In genomic region chr7:102000296-102000695, GRCm38 (mm10) we compare ENCODE assay signal across 11 mouse cellular contexts. TPM values are rescaled to one million over a fixed set of nuclear protein-coding genes. Genes with fewer than 3 reads are reported as not detected.
A peak's percentile ranks its signal among the peaks of the same experiment; 100 is the strongest.
DNase-seq lines count a peak whose midpoint lies in the region; ATAC-seq and TF ChIP-seq lines count a peak whose summit lies in the region.
"Had no signal": no experiment of that assay in that cellular context is flagged by ENCODE, and none has a peak within 500 bp of the region (broad histone marks: within the 10 kb centered on the region; RNA-seq: fewer than 3 reads in every experiment).

No protein-coding gene starts in this region.

- no peaks in the 10 kb centered on the region; the same call in 1 of the 2 replicates for H3K79me2 ChIP-seq in heart, adult 2 months (replicated peaks; ENCODE audit: control insufficient read depth, insufficient read depth, low read length)

- H3K4me1 ChIP-seq in heart, adult 2 months (ENCODE audit: control insufficient read depth, insufficient read depth, low read length) = peaks cover 2% of the 10 kb centered on the region
- H3K4me1 ChIP-seq in heart, embryonic 11.5 days (ENCODE audit: control insufficient read depth, insufficient read depth, low read length) = no peaks in the 10 kb centered on the region
- H3K4me1 ChIP-seq in olfactory bulb, adult 2 months (ENCODE audit: control insufficient read depth, insufficient read depth, low read length) = peaks cover 34% of the 10 kb centered on the region
- H3K4me1 ChIP-seq: embryonic facial prominence, embryonic 12.5 days had no signal

- peak; percentile 41 for DNase-seq in cerebellum, adult 8-10 months
- no peak for DNase-seq in heart, adult 2 months
- no peak for DNase-seq in left cerebral cortex, adult 2 months (ENCODE audit: extremely low spot score in 1 of 2, low spot score in 2 of 2)
- no peak for DNase-seq in left cerebral cortex, postnatal 14 days (ENCODE audit: low spot score in 2 of 2)
- no peak for DNase-seq in thymus, postnatal 0 days (ENCODE audit: low spot score)

- no peaks in the 10 kb centered on the region for H3K27me3 ChIP-seq in heart, adult 2 months (ENCODE audit: control insufficient read depth, insufficient read depth, low read length)
- no peaks in the 10 kb centered on the region for H3K27me3 ChIP-seq in heart, embryonic 11.5 days (ENCODE audit: control insufficient read depth, insufficient read depth, low read length)
- H3K27me3 ChIP-seq: embryonic facial prominence, embryonic 12.5 days; Patski had no signal

- TF ChIP-seq CTCF in heart, adult 2 months (IDR thresholded peaks at IDR 0.05) = no peak
- TF ChIP-seq CTCF in left cerebral cortex, adult 2 months (IDR thresholded peaks at IDR 0.05) = no peak
- TF ChIP-seq CTCF in olfactory bulb, adult 2 months (IDR thresholded peaks at IDR 0.05; ENCODE audit: insufficient read depth, low read depth, low read length) = no peak

- peak overlapping the region; percentile 28; the same call in 1 of the 2 replicates for H3K27ac ChIP-seq in heart, adult 2 months
- no peak overlapping the region for H3K27ac ChIP-seq in heart, embryonic 11.5 days (ENCODE audit: low read depth, low read length)
- H3K27ac ChIP-seq in left cerebral cortex, adult 2 months = peak overlapping the region; percentile 12
- peak overlapping the region; percentile 47 for H3K27ac ChIP-seq in olfactory bulb, adult 2 months (ENCODE audit: insufficient read depth, low read depth, low read length)
- H3K27ac ChIP-seq: embryonic facial prominence, embryonic 12.5 days; liver, embryonic 14.5 days had no signal

- no peak for TF ChIP-seq EP300 in heart, adult 2 months (IDR thresholded peaks at IDR 0.05; ENCODE audit: insufficient read depth, low read depth, low read length)

- WGBS in heart, adult 2 months = 78% methylated on average over 8 of the region's 8 CpGs
- 94% methylated on average over 8 of the region's 8 CpGs for WGBS in heart, embryonic 11.5 days (ENCODE audit: insufficient replicate concordance)
- WGBS in olfactory bulb, adult 2 months = 67% methylated on average over 8 of the region's 8 CpGs

- no peak overlapping the region for H3K4me2 ChIP-seq in heart, embryonic 11.5 days
- H3K4me2 ChIP-seq: embryonic facial prominence, embryonic 12.5 days had no signal

- intact Hi-C loops in heart, adult 2 months (cut with DNase I) = no loop called here
- intact Hi-C loops in left cerebral cortex, adult 2 months (cut with DNase I) = loop anchor here (5.0 kb wide), 1 partner anchor 348 kb away; no protein-coding TSS in a partner anchor
- intact Hi-C loops in left cerebral cortex, postnatal 14 days (cut with DNase I) = no loop called here

- no peak overlapping the region for H3K4me3 ChIP-seq in heart, adult 2 months
- no peak overlapping the region for H3K4me3 ChIP-seq in heart, embryonic 11.5 days (ENCODE audit: low read depth, low read length)
- no peak overlapping the region for H3K4me3 ChIP-seq in left cerebral cortex, adult 2 months
- H3K4me3 ChIP-seq in olfactory bulb, adult 2 months (ENCODE audit: insufficient read depth, low read depth, low read length) = no peak overlapping the region
- H3K4me3 ChIP-seq: embryonic facial prominence, embryonic 12.5 days had no signal

- TF ChIP-seq POLR2A in heart, adult 2 months (IDR thresholded peaks at IDR 0.05; ENCODE audit: insufficient read depth, low read depth, low read length) = no peak
- no peak for TF ChIP-seq POLR2A in olfactory bulb, adult 2 months (IDR thresholded peaks at IDR 0.05; ENCODE audit: insufficient read depth, low read depth, low read length)

- no peak for ATAC-seq in cerebellum, adult (ENCODE audit: insufficient number of reproducible peaks, low FRiP score, low TSS enrichment)
- ATAC-seq in heart, embryonic 11.5 days (replicated peaks; ENCODE audit: insufficient number of reproducible peaks, low FRiP score, low TSS enrichment) = no peak
- ATAC-seq: Patski had no signal

- no peak overlapping the region for H3K9ac ChIP-seq in heart, adult 2 months (ENCODE audit: low read depth, low read length)
- no peak overlapping the region for H3K9ac ChIP-seq in heart, embryonic 11.5 days (ENCODE audit: low read depth, low read length)
- H3K9ac ChIP-seq: embryonic facial prominence, embryonic 12.5 days; liver, embryonic 14.5 days had no signal

- peaks cover 5% of the 10 kb centered on the region for H3K36me3 ChIP-seq in heart, adult 2 months (ENCODE audit: control insufficient read depth, insufficient read depth, low read length)
- peaks cover 56% of the 10 kb centered on the region for H3K36me3 ChIP-seq in heart, embryonic 11.5 days (ENCODE audit: control insufficient read depth, insufficient read depth, low read length)

- no peaks in the 10 kb centered on the region for H3K9me3 ChIP-seq in heart, embryonic 11.5 days (replicated peaks; ENCODE audit: control insufficient read depth, low read length)
- H3K9me3 ChIP-seq: embryonic facial prominence, embryonic 12.5 days had no signal

RNA-seq across cellular contexts. Expression of gene Il18bp, which starts 18.2 kb away (rescaled TPM):
- total RNA-seq in heart, adult 2 months (2021) = 10 to 100 TPM in 1 of 2 experiments, 1 to 10 TPM in 1; 8.6 to 12.3 TPM
- polyA plus RNA-seq in heart, adult 2 months (2012; rRNA removed) = 14.4 and 21.8 TPM in 2 replicates
- 1.4 and 1.7 TPM in 2 replicates for polyA plus RNA-seq in heart, embryonic 11.5 days (2014; fragmentation: Nextera tagmentation; extraction: Ambion mirVana)
- total RNA-seq in left cerebral cortex, adult 2 months (2021) = 10 to 100 TPM in 1 of 2 experiments, 1 to 10 TPM in 1; 8.5 to 10.2 TPM
- total RNA-seq in left cerebral cortex, postnatal 14 days (2021) = 1 to 10 TPM; 7.7 to 8.0 TPM
- not detected in 2 replicates for polyA plus RNA-seq in olfactory bulb, adult 2 months (2012; ENCODE audit: insufficient read depth, insufficient read length, low replicate concordance, missing spikeins)
- 19.2 and 20.2 TPM in 2 replicates for polyA plus RNA-seq in thymus, postnatal 0 days (2015; fragmentation: Nextera tagmentation; extraction: Ambion mirVana)
